Mouse (Mus musculus) hindbrain, postnatal 0 days (tissue): ENCODE data around the gene Dnase2a. TPM values are rescaled to one million over a fixed set of nuclear protein-coding genes. Genes with fewer than 3 reads are reported as not detected.

Experiments
- ATAC-seq: fragments of 200-750 bp; cut with Nextera tagmentation; 2 replicates; pipeline ENCODE4 v1.8.0; 2017; ENCODE audit warnings: mild to moderate bottlenecking, moderate TSS enrichment, moderate library complexity
- DNase-seq: peaks from one replicate; pipeline ENCODE4 v3.0.0-alpha.2; 2015; ENCODE audit warnings: low spot score
- H3K27ac ChIP-seq: fragments of 300-500 bp; sonication (generic); 2 replicates; pipeline ENCODE4 v1.5.1; 2014; ENCODE audit warnings: mild to moderate bottlenecking
- H3K27me3 ChIP-seq: fragments of 300-500 bp; sonication (generic); 2 replicates; pipeline ENCODE4 v1.6.1; 2014; ENCODE audit warnings: low read length, mixed read lengths; ENCODE audit not compliant: insufficient read depth
- H3K36me3 ChIP-seq: fragments of 300-500 bp; sonication (generic); 2 replicates; pipeline ENCODE4 v1.6.1; 2014; ENCODE audit warnings: low read length, mixed read lengths; ENCODE audit not compliant: insufficient read depth
- H3K4me1 ChIP-seq: fragments of 300-500 bp; sonication (generic); 2 replicates; pipeline ENCODE4 v1.6.1; 2014; ENCODE audit warnings: antibody characterized with exemption, low read length, mixed read lengths; ENCODE audit not compliant: insufficient read depth
- H3K4me2 ChIP-seq: fragments of 300-500 bp; sonication (generic); 2 replicates; pipeline ENCODE4 v1.6.1; 2014; ENCODE audit warnings: low read depth, mild to moderate bottlenecking, low read length, moderate library complexity, mixed read lengths
- H3K4me3 ChIP-seq: fragments of 300-500 bp; sonication (generic); 2 replicates; pipeline ENCODE4 v1.5.1; 2014; ENCODE audit warnings: low read length
- H3K9ac ChIP-seq: fragments of 300-500 bp; sonication (generic); replicated peaks from 2 replicates; pipeline ENCODE4 v1.6.1; 2014; ENCODE audit warnings: mild to moderate bottlenecking, low read length, moderate library complexity, mixed read lengths
- H3K9me3 ChIP-seq: fragments of 300-500 bp; sonication (generic); 2 replicates; pipeline ENCODE4 v1.6.1; 2016; ENCODE audit warnings: low read length, mixed read lengths
- CTCF ChIP-seq: IDR thresholded peaks from 2 replicates; pipeline ENCODE4 v1.5.1; 2016; ENCODE audit warnings: antibody characterized with exemption, control low read depth, low read depth
- WGBS: fragments of 180-500 bp; shearing (Covaris S2); extraction: QIAGEN DNeasy Blood & Tissue Kit; methylation state at CpG from one replicate; pipeline ENCODE4 v1.1.7; 2014; 5-methylcytosine and 5-hydroxymethylcytosine counted together
- polyA plus RNA-seq: library from polyadenylated mRNA; unstranded; fragments of >200 nt; fragmentation: Nextera tagmentation; extraction: Ambion mirVana; gene quantifications from 2 replicates; pipeline ENCODE4 v1.2.1, GENCODE M21; 2015
- total RNA-seq: library from RNA; depleted of rRNA; stranded (reverse); fragments of >200 nt; gene quantifications from 2 replicates; pipeline ENCODE4 v1.2.3, GENCODE M21; 2014

Dnase2a gene
- total and polyA plus RNA-seq, 2 experiments from 2014 or later: 8.6 to 15.0 TPM

GRCm38 (mm10) chr8:84937620-84938485 lies 29.5 kb downstream of the Dnase2a start:
- Histone ChIP-seq H3K9me3 (no peaks in the 10 kb centered on the region), H3K4me3 (peak overlapping the region; percentile 84), H3K4me1 (peaks cover 22% of the 10 kb centered on the region), H3K36me3 (no peaks in the 10 kb centered on the region), H3K27ac (peak overlapping the region; percentile 95), H3K27me3 (no peaks in the 10 kb centered on the region), H3K4me2 (peak overlapping the region; percentile 71), H3K9ac (peak overlapping the region; percentile 95)
- ATAC-seq: no peak
- 55% methylated on average over 13 of the region's 13 CpGs for WGBS
- no peak for TF ChIP-seq CTCF
- DNase-seq: no peak

- 30% methylated on average over 4 of the region's 4 CpGs for WGBS
- Histone ChIP-seq H3K27me3 (peaks cover 9% of the 10 kb centered on the region; the same call in 1 of the 2 replicates), H3K36me3 (no peaks in the 10 kb centered on the region), H3K4me1 (peaks cover 8% of the 10 kb centered on the region; the same call in 1 of the 2 replicates), H3K4me2 (peak overlapping the region; percentile 72; the same call in 1 of the 2 replicates), H3K27ac (no peak overlapping the region), H3K9ac (no peak overlapping the region), H3K4me3 (peak overlapping the region; percentile 66; the same call in 1 of the 2 replicates), H3K9me3 (no peaks in the 10 kb centered on the region)
- ATAC-seq: no peak
- DNase-seq: peak; percentile 58
- no peak for TF ChIP-seq CTCF
Measured at GRCm38 (mm10) chr8:84943699-84944098, 35.3 kb downstream of the Dnase2a start.

GRCm38 (mm10) chr8:84944478-84945160 lies 36.3 kb downstream of the Dnase2a start:
- TF ChIP-seq CTCF: no peak
- 1% methylated on average over 26 of the region's 26 CpGs for WGBS
- peak overlapping the region; percentile 80; the same call in 1 of the 2 replicates for H3K9ac ChIP-seq
- peak; percentile 83 for DNase-seq
- peak overlapping the region; percentile 81; the same call in 1 of the 2 replicates for H3K27ac ChIP-seq
- no peaks in the 10 kb centered on the region for H3K9me3 ChIP-seq
- peak overlapping the region; percentile 72 for H3K4me2 ChIP-seq
- H3K36me3 ChIP-seq: no peaks in the 10 kb centered on the region
- H3K4me1 ChIP-seq: peaks cover 8% of the 10 kb centered on the region; the same call in 1 of the 2 replicates
- peak overlapping the region; percentile 66 for H3K4me3 ChIP-seq
- ATAC-seq: peak; percentile 10; the same call in 1 of the 2 replicates
- peaks cover 9% of the 10 kb centered on the region; the same call in 1 of the 2 replicates for H3K27me3 ChIP-seq

- Histone ChIP-seq H3K36me3 (no peaks in the 10 kb centered on the region), H3K4me2 (peak overlapping the region; percentile 72), H3K4me3 (peak overlapping the region; percentile 66), H3K27ac (peak overlapping the region; percentile 81), H3K27me3 (peaks cover 10% of the 10 kb centered on the region; the same call in 1 of the 2 replicates), H3K4me1 (peaks cover 8% of the 10 kb centered on the region; the same call in 1 of the 2 replicates), H3K9ac (peak overlapping the region; percentile 80; the same call in 1 of the 2 replicates), H3K9me3 (no peaks in the 10 kb centered on the region)
- TF ChIP-seq CTCF: no peak
- ATAC-seq (peak; percentile 80), DNase-seq (peak; percentile 81)
- WGBS: 2% methylated on average over 11 of the region's 11 CpGs
Measured at GRCm38 (mm10) chr8:84945235-84945632, 36.9 kb downstream of the Dnase2a start.

- Histone ChIP-seq H3K4me1 (peaks cover 8% of the 10 kb centered on the region; the same call in 1 of the 2 replicates), H3K4me3 (peak overlapping the region; percentile 66), H3K36me3 (no peaks in the 10 kb centered on the region), H3K27me3 (peaks cover 13% of the 10 kb centered on the region; the same call in 1 of the 2 replicates), H3K9me3 (no peaks in the 10 kb centered on the region), H3K4me2 (peak overlapping the region; percentile 72), H3K27ac (peak overlapping the region; percentile 81), H3K9ac (peak overlapping the region; percentile 80)
- peak; percentile 73 for DNase-seq
- peak; percentile 77 for ATAC-seq
- WGBS: 0% methylated on average over 52 of the region's 67 CpGs
- TF ChIP-seq CTCF: peak; percentile 65
Measured at GRCm38 (mm10) chr8:84945633-84946527, 37.5 kb downstream of the Dnase2a start.
